Mouse (Mus musculus): ENCODE measurements around the gene Shisa9. TPM values are rescaled to one million over a fixed set of nuclear protein-coding genes. Genes with fewer than 3 reads are reported as not detected.

Gene Shisa9
- polyA plus RNA-seq, 1 experiment from 2014 or later = 13.0 TPM

DNA sequence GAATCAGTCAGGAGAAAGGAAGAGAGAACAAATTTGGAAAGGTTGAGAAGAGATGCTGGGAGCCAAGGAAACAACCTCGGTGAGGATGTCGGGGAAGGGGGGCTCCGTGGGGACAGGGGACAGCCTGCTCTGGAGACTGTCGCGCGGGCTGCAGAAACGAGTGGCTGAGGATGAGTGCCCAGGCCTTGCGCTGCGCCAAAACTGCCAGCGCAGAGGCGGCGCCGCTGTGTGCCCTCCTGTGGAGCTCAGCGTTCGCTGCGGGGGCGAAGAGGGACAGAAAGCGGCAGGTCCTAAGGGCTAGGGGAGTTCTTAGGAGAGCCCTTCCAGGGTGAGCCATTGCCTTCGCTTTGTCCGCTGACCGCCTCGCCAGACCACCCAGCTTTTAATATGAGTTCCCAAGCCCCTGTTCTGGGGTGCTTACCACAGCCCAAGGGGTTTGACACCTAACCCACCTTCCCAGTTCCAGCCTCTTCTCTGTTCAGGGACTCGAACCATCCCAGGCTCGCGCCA lies 752 bp upstream of the Shisa9 start:
- ATAC-seq = peak; percentile 15
- Histone ChIP-seq H3K4me2 (ENCODE audit: low read length) (peak overlapping the region; percentile 95), H3K4me3 (ENCODE audit: low read length) (peak overlapping the region; percentile 71), H3K36me3 (ENCODE audit: control insufficient read depth, insufficient read depth, low read length) (no peaks in the 10 kb centered on the region), H3K4me1 (ENCODE audit: control insufficient read depth, insufficient read depth, low read depth, low read length) (peaks cover 17% of the 10 kb centered on the region), H3K27ac (ENCODE audit: low read depth, low read length) (peak overlapping the region; percentile 75; the same call in 1 of the 2 replicates), H3K9me3 (ENCODE audit: control insufficient read depth, low read length) (no peaks in the 10 kb centered on the region), H3K27me3 (replicated peaks; ENCODE audit: control insufficient read depth, insufficient read depth, low read length) (no peaks in the 10 kb centered on the region; the same call in 1 of the 2 replicates), H3K9ac (ENCODE audit: low read depth, low read length) (peak overlapping the region; percentile 81)
- under 1% methylated on average over 23 of the region's 25 CpGs for WGBS

DNA sequence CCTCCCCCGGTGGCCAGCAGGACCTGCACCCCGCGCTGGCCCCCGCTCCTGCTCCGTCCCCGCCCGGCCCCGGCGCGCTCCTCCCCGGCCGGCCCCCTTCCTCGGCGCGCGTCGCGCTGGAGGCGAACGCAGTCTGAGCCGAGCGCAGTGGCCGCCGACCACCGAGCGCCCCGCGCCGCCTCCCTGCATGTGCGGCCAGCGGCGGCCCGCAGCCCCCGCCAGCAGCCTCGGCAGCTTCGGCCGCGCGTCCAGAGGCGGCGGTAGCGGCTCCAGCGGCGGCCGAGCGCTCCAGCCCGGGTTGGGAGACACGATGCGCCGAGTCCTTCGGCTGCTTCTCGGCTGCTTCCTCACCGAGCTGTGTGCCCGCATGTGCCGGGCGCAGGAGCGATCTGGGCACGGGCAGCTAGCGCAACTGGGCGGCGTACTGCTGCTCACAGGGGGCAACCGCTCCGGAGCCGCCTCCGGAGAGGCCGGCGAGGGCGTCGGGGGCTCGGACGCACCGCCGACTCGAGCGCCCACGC lies 418 bp downstream of the Shisa9 start:
- no peaks in the 10 kb centered on the region; the same call in 1 of the 2 replicates for H3K27me3 ChIP-seq (replicated peaks; ENCODE audit: control insufficient read depth, insufficient read depth, low read length)
- peaks cover 17% of the 10 kb centered on the region for H3K4me1 ChIP-seq (ENCODE audit: control insufficient read depth, insufficient read depth, low read depth, low read length)

DNA sequence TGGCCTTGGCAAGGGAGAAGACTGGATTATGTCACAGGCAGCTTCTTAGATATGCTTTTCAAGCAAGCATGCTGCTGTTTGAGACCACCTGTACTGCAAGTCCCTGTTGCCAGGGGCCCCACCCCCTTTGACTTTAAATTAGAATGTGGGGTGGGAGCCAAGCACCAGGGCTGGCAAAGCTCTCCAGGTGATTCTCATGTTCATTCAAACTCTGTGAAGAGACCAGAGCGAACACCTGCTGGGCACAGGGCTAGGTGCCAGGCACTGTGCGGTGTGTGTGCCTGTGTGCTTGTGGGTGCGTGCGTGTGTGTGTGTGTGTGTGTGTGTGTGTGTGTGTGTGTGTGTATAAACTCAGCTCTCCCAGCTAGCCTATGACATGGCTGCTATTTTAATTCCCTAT lies 3.1 kb downstream of the Shisa9 start:
- peaks cover 17% of the 10 kb centered on the region for H3K4me1 ChIP-seq (ENCODE audit: control insufficient read depth, insufficient read depth, low read depth, low read length)
- no peak overlapping the region for H3K27ac ChIP-seq (ENCODE audit: low read depth, low read length)
- no peak overlapping the region for H3K9ac ChIP-seq (ENCODE audit: low read depth, low read length)
- peak overlapping the region; percentile 95 for H3K4me2 ChIP-seq (ENCODE audit: low read length)
- no peaks in the 10 kb centered on the region for H3K9me3 ChIP-seq (ENCODE audit: control insufficient read depth, low read length)
- no peaks in the 10 kb centered on the region for H3K36me3 ChIP-seq (ENCODE audit: control insufficient read depth, insufficient read depth, low read length)
- peak overlapping the region; percentile 71 for H3K4me3 ChIP-seq (ENCODE audit: low read length)
- no peaks in the 10 kb centered on the region for H3K27me3 ChIP-seq (replicated peaks; ENCODE audit: control insufficient read depth, insufficient read depth, low read length)
- 59% methylated on average over 4 of the region's 4 CpGs for WGBS
- ATAC-seq = no peak

More for the DNA sequence above, 418 bp downstream of the Shisa9 start:
- H3K9me3 ChIP-seq (ENCODE audit: control insufficient read depth, low read length) = no peaks in the 10 kb centered on the region
- H3K4me2 ChIP-seq (ENCODE audit: low read length) = peak overlapping the region; percentile 95
- under 1% methylated on average over 50 of the region's 76 CpGs for WGBS
- no peaks in the 10 kb centered on the region for H3K36me3 ChIP-seq (ENCODE audit: control insufficient read depth, insufficient read depth, low read length)
- H3K27ac ChIP-seq (ENCODE audit: low read depth, low read length) = peak overlapping the region; percentile 75
- H3K4me3 ChIP-seq (ENCODE audit: low read length) = peak overlapping the region; percentile 71
- ATAC-seq = peak; percentile 84
- H3K9ac ChIP-seq (ENCODE audit: low read depth, low read length) = peak overlapping the region; percentile 81

DNA sequence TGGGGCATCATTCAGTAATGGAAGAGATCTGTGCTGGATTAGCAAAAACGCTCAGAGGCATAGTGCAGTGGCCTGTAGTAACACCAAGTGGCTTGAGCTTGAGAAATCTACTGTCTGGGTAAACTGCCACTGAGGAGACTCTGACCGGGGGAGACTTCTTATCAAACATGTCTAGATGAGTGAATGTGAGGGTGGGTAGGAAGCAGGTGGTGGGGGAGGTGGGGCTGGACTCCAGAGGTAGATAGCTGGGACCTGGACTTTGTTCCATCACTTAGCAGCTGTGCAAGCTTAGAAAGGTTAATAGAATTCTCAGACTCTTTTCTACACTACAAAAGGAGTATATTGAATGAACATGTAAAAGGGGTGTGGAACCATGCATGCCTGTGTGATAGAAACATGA lies 21.3 kb downstream of the Shisa9 start:
- no peak overlapping the region for H3K4me3 ChIP-seq (ENCODE audit: low read length)
- no peak overlapping the region for H3K4me2 ChIP-seq (ENCODE audit: low read length)
- H3K4me1 ChIP-seq (ENCODE audit: control insufficient read depth, insufficient read depth, low read depth, low read length) = no peaks in the 10 kb centered on the region
- 83% methylated on average over 2 of the region's 2 CpGs for WGBS
- no peaks in the 10 kb centered on the region for H3K36me3 ChIP-seq (ENCODE audit: control insufficient read depth, insufficient read depth, low read length)
- no peak overlapping the region for H3K9ac ChIP-seq (ENCODE audit: low read depth, low read length)
- no peak for ATAC-seq
- no peak overlapping the region for H3K27ac ChIP-seq (ENCODE audit: low read depth, low read length)
- H3K9me3 ChIP-seq (ENCODE audit: control insufficient read depth, low read length) = no peaks in the 10 kb centered on the region
- no peaks in the 10 kb centered on the region for H3K27me3 ChIP-seq (replicated peaks; ENCODE audit: control insufficient read depth, insufficient read depth, low read length)

DNA sequence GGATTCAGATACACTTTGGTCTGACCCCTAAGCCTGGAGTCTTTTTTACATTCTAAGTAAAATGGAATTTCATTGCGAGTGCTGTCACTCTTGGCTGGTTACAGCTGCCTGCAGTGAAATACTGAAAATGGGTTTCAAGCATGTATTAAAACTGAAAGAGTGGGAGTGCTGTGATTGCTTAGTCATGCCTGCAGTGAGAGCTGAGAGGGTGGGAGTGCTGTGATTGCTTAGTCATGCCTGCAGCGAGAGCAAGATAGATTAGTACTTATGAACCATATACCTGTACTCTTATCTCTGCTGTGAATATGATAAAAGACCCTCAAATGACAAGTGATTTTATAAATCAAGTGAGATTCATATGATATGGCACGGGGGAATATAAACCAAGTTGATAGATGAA lies 26.2 kb downstream of the Shisa9 start:
- ATAC-seq = no peak
- 84% methylated on average over 3 of the region's 3 CpGs for WGBS

DNA sequence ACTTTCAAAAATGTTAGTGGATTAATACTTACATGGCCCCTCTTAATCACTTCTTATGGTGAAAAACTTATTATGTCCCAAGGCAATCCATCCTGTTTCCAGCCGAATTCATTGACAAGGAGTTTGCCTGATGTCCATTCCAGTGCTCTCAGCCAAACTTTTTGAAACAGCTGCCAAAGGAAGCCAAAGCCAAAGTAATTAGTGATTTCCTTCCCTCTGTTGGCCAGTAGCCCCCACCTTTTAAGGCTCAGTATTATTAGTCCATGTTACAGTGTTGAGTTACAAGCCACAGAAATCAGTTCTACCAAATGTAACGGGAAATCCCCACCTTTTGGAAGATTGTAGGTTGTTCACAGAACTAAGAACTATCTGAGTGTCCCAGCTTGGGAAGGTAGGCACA lies 28.8 kb downstream of the Shisa9 start:
- no peak overlapping the region for H3K4me3 ChIP-seq (ENCODE audit: low read length)
- H3K9me3 ChIP-seq (ENCODE audit: control insufficient read depth, low read length) = no peaks in the 10 kb centered on the region; the same call in 1 of the 2 replicates
- H3K36me3 ChIP-seq (ENCODE audit: control insufficient read depth, insufficient read depth, low read length) = no peaks in the 10 kb centered on the region
- H3K4me2 ChIP-seq (ENCODE audit: low read length) = no peak overlapping the region
- no peak overlapping the region for H3K27ac ChIP-seq (ENCODE audit: low read depth, low read length)
- WGBS = 84% methylated on average over 2 of the region's 2 CpGs
- no peaks in the 10 kb centered on the region for H3K27me3 ChIP-seq (replicated peaks; ENCODE audit: control insufficient read depth, insufficient read depth, low read length)
- H3K4me1 ChIP-seq (ENCODE audit: control insufficient read depth, insufficient read depth, low read depth, low read length) = no peaks in the 10 kb centered on the region
- no peak overlapping the region for H3K9ac ChIP-seq (ENCODE audit: low read depth, low read length)
- ATAC-seq = no peak

More for the DNA sequence above, 26.2 kb downstream of the Shisa9 start:
- H3K4me2 ChIP-seq (ENCODE audit: low read length) = no peak overlapping the region
- H3K9me3 ChIP-seq (ENCODE audit: control insufficient read depth, low read length) = no peaks in the 10 kb centered on the region; the same call in 1 of the 2 replicates
- H3K27me3 ChIP-seq (replicated peaks; ENCODE audit: control insufficient read depth, insufficient read depth, low read length) = no peaks in the 10 kb centered on the region
- H3K9ac ChIP-seq (ENCODE audit: low read depth, low read length) = no peak overlapping the region
- H3K27ac ChIP-seq (ENCODE audit: low read depth, low read length) = no peak overlapping the region
- no peaks in the 10 kb centered on the region for H3K4me1 ChIP-seq (ENCODE audit: control insufficient read depth, insufficient read depth, low read depth, low read length)
- H3K36me3 ChIP-seq (ENCODE audit: control insufficient read depth, insufficient read depth, low read length) = no peaks in the 10 kb centered on the region
- no peak overlapping the region for H3K4me3 ChIP-seq (ENCODE audit: low read length)

DNA sequence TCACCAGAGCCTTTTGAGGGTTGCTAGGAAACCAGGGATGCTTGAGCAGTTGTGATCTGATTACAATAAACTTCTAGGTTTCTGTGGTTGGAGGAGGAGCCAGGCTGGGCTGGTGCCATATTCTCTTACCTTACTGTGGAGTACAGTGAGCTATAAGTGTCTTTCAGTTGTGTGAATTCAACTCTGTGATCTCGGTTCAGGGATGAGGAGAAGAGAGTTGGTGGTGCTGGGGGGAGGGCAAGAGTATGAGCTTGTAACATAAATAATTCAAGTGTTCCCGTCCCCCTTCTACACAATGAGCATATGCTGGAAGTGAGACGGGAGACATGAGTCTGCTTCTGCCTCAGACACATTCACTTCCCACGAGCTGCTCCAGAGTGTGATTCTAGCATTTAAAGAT lies 30.6 kb downstream of the Shisa9 start:
- H3K9me3 ChIP-seq (ENCODE audit: control insufficient read depth, low read length) = no peaks in the 10 kb centered on the region; the same call in 1 of the 2 replicates
- H3K4me2 ChIP-seq (ENCODE audit: low read length) = no peak overlapping the region
- no peak overlapping the region for H3K4me3 ChIP-seq (ENCODE audit: low read length)
- H3K36me3 ChIP-seq (ENCODE audit: control insufficient read depth, insufficient read depth, low read length) = no peaks in the 10 kb centered on the region
- H3K9ac ChIP-seq (ENCODE audit: low read depth, low read length) = no peak overlapping the region
- no peaks in the 10 kb centered on the region for H3K4me1 ChIP-seq (ENCODE audit: control insufficient read depth, insufficient read depth, low read depth, low read length)
- H3K27ac ChIP-seq (ENCODE audit: low read depth, low read length) = no peak overlapping the region
- ATAC-seq = no peak
- 55% methylated on average over 4 of the region's 4 CpGs for whole genome bisulfite sequencing
- H3K27me3 ChIP-seq (replicated peaks; ENCODE audit: control insufficient read depth, insufficient read depth, low read length) = no peaks in the 10 kb centered on the region

DNA sequence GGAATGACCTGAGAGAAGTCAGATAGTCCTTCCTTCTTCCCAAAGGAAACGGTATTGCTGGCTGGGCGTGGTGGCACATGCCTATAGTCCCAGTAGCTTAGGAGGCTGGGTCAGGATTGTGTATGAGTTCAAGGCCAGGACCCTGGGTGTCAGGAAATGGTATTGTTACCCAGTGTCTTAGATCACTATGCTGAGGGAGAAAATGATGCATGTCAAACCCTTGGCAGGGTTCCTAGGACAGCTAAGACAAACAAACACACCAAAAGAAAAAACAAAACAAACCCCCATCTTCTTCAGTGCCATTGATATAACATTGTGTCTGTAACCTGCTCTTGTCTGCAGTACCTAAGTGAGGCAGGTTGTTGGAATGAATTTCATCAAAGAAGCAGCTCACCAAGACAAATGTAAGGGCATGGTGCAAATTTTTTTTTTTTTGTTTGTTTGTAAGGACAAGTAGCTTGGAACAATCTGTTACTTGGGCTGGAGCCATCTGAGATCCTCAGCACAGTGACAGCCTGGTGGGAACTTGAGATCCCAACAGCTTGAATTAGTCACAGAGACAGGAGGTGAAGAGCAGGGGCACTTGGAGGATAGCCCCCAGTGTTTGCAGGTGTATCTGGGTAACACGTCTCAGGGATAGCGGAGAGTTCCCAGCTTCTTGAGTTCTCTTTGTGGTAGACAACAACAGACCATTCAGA lies 34.2 kb downstream of the Shisa9 start:
- no peaks in the 10 kb centered on the region for H3K9me3 ChIP-seq (ENCODE audit: control insufficient read depth, low read length)
- H3K27ac ChIP-seq (ENCODE audit: low read depth, low read length) = no peak overlapping the region
- H3K36me3 ChIP-seq (ENCODE audit: control insufficient read depth, insufficient read depth, low read length) = no peaks in the 10 kb centered on the region
- ATAC-seq = no peak
- H3K27me3 ChIP-seq (replicated peaks; ENCODE audit: control insufficient read depth, insufficient read depth, low read length) = no peaks in the 10 kb centered on the region
- no peak overlapping the region for H3K4me3 ChIP-seq (ENCODE audit: low read length)
- WGBS = 78% methylated on average over 4 of the region's 4 CpGs
- no peaks in the 10 kb centered on the region; the same call in 1 of the 2 replicates for H3K4me1 ChIP-seq (ENCODE audit: control insufficient read depth, insufficient read depth, low read depth, low read length)
- H3K4me2 ChIP-seq (ENCODE audit: low read length) = no peak overlapping the region
- no peak overlapping the region for H3K9ac ChIP-seq (ENCODE audit: low read depth, low read length)

DNA sequence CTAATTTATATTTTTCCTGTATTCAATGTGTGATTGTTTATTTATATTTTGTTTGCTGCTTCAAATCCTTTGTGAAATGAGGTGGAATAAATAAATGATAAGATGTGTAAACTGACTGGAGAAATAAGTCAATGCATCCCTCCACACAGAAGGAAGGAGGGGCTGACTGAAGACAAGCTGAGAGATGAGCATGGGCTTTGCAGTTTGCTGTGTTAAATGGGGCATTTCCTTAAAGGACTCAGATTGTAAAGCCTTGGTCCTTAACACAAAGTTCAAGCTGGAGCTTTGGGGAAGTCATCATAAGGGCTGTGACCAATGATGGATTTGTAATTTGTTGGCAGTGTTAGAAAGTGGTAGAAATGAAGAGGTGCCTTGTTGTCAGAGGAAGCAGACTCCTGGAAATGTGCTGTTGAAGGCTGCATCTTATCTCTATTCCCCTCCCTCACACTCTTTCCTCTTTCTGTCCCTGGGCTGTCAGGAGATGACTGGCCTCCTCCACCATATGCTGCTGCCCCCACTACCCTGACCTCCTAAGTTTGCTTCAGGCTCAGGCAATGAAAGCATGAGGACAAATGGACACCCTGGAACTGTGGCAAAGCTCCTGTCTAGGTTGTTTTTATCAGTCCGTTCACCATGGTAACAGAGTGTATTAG lies 36.3 kb downstream of the Shisa9 start:
- ATAC-seq = 0 out of 2 replicates have a peak, but pooled peaks have one; percentile 45
- Histone ChIP-seq H3K4me1 (ENCODE audit: control insufficient read depth, insufficient read depth, low read depth, low read length) (no peaks in the 10 kb centered on the region; the same call in 1 of the 2 replicates), H3K9ac (ENCODE audit: low read depth, low read length) (no peak overlapping the region), H3K4me3 (ENCODE audit: low read length) (no peak overlapping the region), H3K27me3 (replicated peaks; ENCODE audit: control insufficient read depth, insufficient read depth, low read length) (no peaks in the 10 kb centered on the region), H3K4me2 (ENCODE audit: low read length) (no peak overlapping the region), H3K27ac (ENCODE audit: low read depth, low read length) (no peak overlapping the region), H3K9me3 (ENCODE audit: control insufficient read depth, low read length) (no peaks in the 10 kb centered on the region), H3K36me3 (ENCODE audit: control insufficient read depth, insufficient read depth, low read length) (no peaks in the 10 kb centered on the region)
- WGBS = 81% methylated on average over 1 of the region's 1 CpGs

All from hindbrain, embryonic 16.5 days (tissue).